Mouse (Mus musculus) ES-Bruce4 (cell line): ENCODE results near the gene Kel. TPM values are rescaled to one million over a fixed set of nuclear protein-coding genes. Genes with fewer than 3 reads are reported as not detected.
A peak's percentile ranks its signal among the peaks of the same experiment; 100 is the strongest.

Source experiments
- H3K27ac ChIP-seq: 2 replicates; pipeline ENCODE4 v1.5.1; 2012; ENCODE audit warnings: low read length, inconsistent platforms; ENCODE audit not compliant: insufficient read depth
- H3K27me3 ChIP-seq: 2 replicates; pipeline ENCODE4 v1.6.1; 2012; ENCODE audit warnings: mild to moderate bottlenecking, low read length, inconsistent platforms; ENCODE audit not compliant: control insufficient read depth, poor library complexity, insufficient read depth, severe bottlenecking
- H3K36me3 ChIP-seq: 2 replicates; pipeline ENCODE4 v1.6.1; 2012; ENCODE audit warnings: inconsistent platforms, mild to moderate bottlenecking, low read length, moderate library complexity; ENCODE audit not compliant: control insufficient read depth, poor library complexity, insufficient read depth, severe bottlenecking
- H3K4me1 ChIP-seq: one replicate; pipeline ENCODE4 v1.8.1; 2011; ENCODE audit warnings: low read length; ENCODE audit not compliant: control insufficient read depth, insufficient read depth
- H3K4me3 ChIP-seq: 2 replicates; pipeline ENCODE4 v1.5.1; 2011; ENCODE audit warnings: low read depth, mild to moderate bottlenecking, low read length
- H3K9ac ChIP-seq: 2 replicates; pipeline ENCODE4 v1.6.1; 2012; ENCODE audit warnings: low read depth, mild to moderate bottlenecking, inconsistent platforms; ENCODE audit not compliant: poor library complexity, severe bottlenecking
- H3K9me3 ChIP-seq: replicated peaks from 2 replicates; pipeline ENCODE4 v1.6.1; 2012; ENCODE audit warnings: mild to moderate bottlenecking, low read length, inconsistent platforms; ENCODE audit not compliant: control insufficient read depth, poor library complexity, insufficient read depth, severe bottlenecking
- CTCF ChIP-seq: IDR thresholded peaks from one replicate; pipeline ENCODE4 v1.8.1; 2011; ENCODE audit warnings: low read depth, low read length
- EP300 ChIP-seq: IDR thresholded peaks from 2 replicates; pipeline ENCODE4 v1.6.1; 2011; ENCODE audit warnings: low read depth, low read length; ENCODE audit not compliant: insufficient read depth
- POLR2A ChIP-seq: IDR thresholded peaks from one replicate; pipeline ENCODE4 v1.8.1; 2011; ENCODE audit warnings: low read length; ENCODE audit not compliant: insufficient read depth
- polyA plus RNA-seq: library from polyadenylated mRNA; stranded (reverse); fragments of >200 nt; gene quantifications from 2 replicates; pipeline ENCODE4 v1.2.4, GENCODE M21; 2011; ENCODE audit warnings: low read depth; ENCODE audit not compliant: missing spikeins, insufficient read depth, insufficient read length

Gene Kel
- polyA plus RNA-seq, 1 experiment: not detected

- Histone ChIP-seq H3K9ac (no peak overlapping the region), H3K27ac (no peak overlapping the region), H3K9me3 (no peaks in the 10 kb centered on the region), H3K27me3 (no peaks in the 10 kb centered on the region), H3K4me1 (peaks cover 1% of the 10 kb centered on the region), H3K4me3 (no peak overlapping the region), H3K36me3 (no peaks in the 10 kb centered on the region)
- TF ChIP-seq POLR2A: no peak
- no peak for TF ChIP-seq EP300
- TF ChIP-seq CTCF: no peak
Measured at GRCm38 (mm10) chr6:41685596-41685995, 18.5 kb downstream of the Kel start.

GRCm38 (mm10) chr6:41684911-41685310 is 19.2 kb downstream of the Kel start:
- Histone ChIP-seq H3K4me3 (no peak overlapping the region), H3K36me3 (no peaks in the 10 kb centered on the region), H3K9me3 (no peaks in the 10 kb centered on the region), H3K9ac (no peak overlapping the region), H3K27me3 (no peaks in the 10 kb centered on the region), H3K4me1 (peaks cover 1% of the 10 kb centered on the region), H3K27ac (no peak overlapping the region)
- TF ChIP-seq CTCF: no peak
- TF ChIP-seq EP300: no peak
- no peak for TF ChIP-seq POLR2A

GRCm38 (mm10) chr6:41684131-41684530 is 20.0 kb downstream of the Kel start, which contains the start of gene Llcfc1:
Gene Llcfc1, plus strand, starts transcription at chr6:41684431.
- Histone ChIP-seq H3K27me3 (no peaks in the 10 kb centered on the region; the same call in 1 of the 2 replicates), H3K4me1 (peaks cover 1% of the 10 kb centered on the region), H3K9me3 (no peaks in the 10 kb centered on the region), H3K9ac (no peak within 1 kb of the TSS), H3K4me3 (no peak within 1 kb of the TSS), H3K27ac (no peak within 1 kb of the TSS), H3K36me3 (no peaks in the 10 kb centered on the region)
- TF ChIP-seq EP300 (no peak), POLR2A (no peak), CTCF (no peak)

- TF ChIP-seq POLR2A: no peak
- H3K4me1 ChIP-seq: peaks cover 1% of the 10 kb centered on the region
- H3K36me3 ChIP-seq: no peaks in the 10 kb centered on the region
- no peaks in the 10 kb centered on the region; the same call in none of the 2 replicates for H3K27me3 ChIP-seq
- no peaks in the 10 kb centered on the region for H3K9me3 ChIP-seq
- no peak overlapping the region for H3K27ac ChIP-seq
- no peak overlapping the region for H3K9ac ChIP-seq
- H3K4me3 ChIP-seq: no peak overlapping the region
Measured at GRCm38 (mm10) chr6:41681656-41682055, 22.5 kb downstream of the Kel start.

- Histone ChIP-seq H3K4me3 (no peak within 1 kb of the TSS), H3K36me3 (no peaks in the 10 kb centered on the region), H3K9ac (no peak within 1 kb of the TSS), H3K27ac (no peak within 1 kb of the TSS), H3K27me3 (no peaks in the 10 kb centered on the region; the same call in none of the 2 replicates), H3K4me1 (peaks cover 1% of the 10 kb centered on the region), H3K9me3 (no peaks in the 10 kb centered on the region)
- TF ChIP-seq CTCF (no peak), EP300 (peak; percentile 45; the same call in 1 of the 2 replicates)
Measured at GRCm38 (mm10) chr6:41680669-41681068, 23.5 kb downstream of the Kel start, which contains the start of gene Trpv5. Gene Trpv5, minus strand, starts transcription at chr6:41680769.

GRCm38 (mm10) chr6:41676530-41676929 is 27.6 kb downstream of the Kel start:
- Histone ChIP-seq H3K9me3 (no peaks in the 10 kb centered on the region), H3K36me3 (no peaks in the 10 kb centered on the region), H3K4me3 (no peak overlapping the region), H3K4me1 (peaks cover under 1% of the 10 kb centered on the region), H3K9ac (no peak overlapping the region), H3K27me3 (no peaks in the 10 kb centered on the region; the same call in none of the 2 replicates), H3K27ac (no peak overlapping the region)
- TF ChIP-seq POLR2A (no peak), EP300 (no peak), CTCF (no peak)
